Mouse (Mus musculus) stomach, embryonic 14.5 days (tissue): ENCODE data around the gene Tcap. TPM values are rescaled to one million over a fixed set of nuclear protein-coding genes. Genes with fewer than 3 reads are reported as not detected.

ENCODE experiments used
- ATAC-seq: fragments of 200-750 bp; cut with Nextera tagmentation; 2 replicates; pipeline ENCODE4 v1.8.0; 2017; ENCODE audit warnings: low read depth, moderate TSS enrichment; ENCODE audit not compliant: insufficient number of reproducible peaks, insufficient read depth, low FRiP score
- H3K27ac ChIP-seq: fragments of 300-500 bp; sonication (generic); 2 replicates; pipeline ENCODE4 v1.5.1; 2014; ENCODE audit warnings: mild to moderate bottlenecking, low read length, moderate library complexity, mixed read lengths
- H3K27me3 ChIP-seq: fragments of 300-500 bp; sonication (generic); 2 replicates; pipeline ENCODE4 v1.6.1; 2014; ENCODE audit warnings: low read length, control low read depth, mixed read lengths; ENCODE audit not compliant: control insufficient read depth, insufficient read depth
- H3K36me3 ChIP-seq: fragments of 300-500 bp; sonication (generic); 2 replicates; pipeline ENCODE4 v1.6.1; 2014; ENCODE audit warnings: mild to moderate bottlenecking, control low read depth, low read length, moderate library complexity, mixed read lengths; ENCODE audit not compliant: control insufficient read depth, insufficient read depth
- H3K4me1 ChIP-seq: fragments of 300-500 bp; sonication (generic); 2 replicates; pipeline ENCODE4 v1.6.1; 2014; ENCODE audit warnings: low read length, control low read depth, mixed read lengths; ENCODE audit not compliant: control insufficient read depth, insufficient read depth
- H3K4me2 ChIP-seq: fragments of 300-500 bp; sonication (generic); replicated peaks from 2 replicates; pipeline ENCODE4 v1.6.1; 2014; ENCODE audit warnings: low read depth, low read length, control low read depth
- H3K4me3 ChIP-seq: fragments of 300-500 bp; sonication (generic); 2 replicates; pipeline ENCODE4 v1.5.1; 2014; ENCODE audit warnings: low read depth, low read length, control low read depth
- H3K9ac ChIP-seq: fragments of 300-500 bp; sonication (generic); replicated peaks from 2 replicates; pipeline ENCODE4 v1.6.1; 2014; ENCODE audit warnings: low read depth, mild to moderate bottlenecking, control low read depth, low read length, moderate library complexity, mixed read lengths
- H3K9me3 ChIP-seq: fragments of 300-500 bp; sonication (generic); 2 replicates; pipeline ENCODE4 v1.6.1; 2016; ENCODE audit warnings: low read depth, low read length, control low read depth; ENCODE audit not compliant: control insufficient read depth
- WGBS: fragments of 180-500 bp; shearing (Covaris S2); extraction: QIAGEN DNeasy Blood & Tissue Kit; methylation state at CpG from one replicate; pipeline ENCODE4 v1.1.7; 2014; 5-methylcytosine and 5-hydroxymethylcytosine counted together
- polyA plus RNA-seq: library from polyadenylated mRNA; unstranded; fragments of >200 nt; fragmentation: Nextera tagmentation; extraction: Ambion mirVana; gene quantifications from 2 replicates; pipeline ENCODE4 v1.2.1, GENCODE M21; 2014

Gene Tcap
- 0.27 and 0.36 TPM in 2 replicates for polyA plus RNA-seq

DNA sequence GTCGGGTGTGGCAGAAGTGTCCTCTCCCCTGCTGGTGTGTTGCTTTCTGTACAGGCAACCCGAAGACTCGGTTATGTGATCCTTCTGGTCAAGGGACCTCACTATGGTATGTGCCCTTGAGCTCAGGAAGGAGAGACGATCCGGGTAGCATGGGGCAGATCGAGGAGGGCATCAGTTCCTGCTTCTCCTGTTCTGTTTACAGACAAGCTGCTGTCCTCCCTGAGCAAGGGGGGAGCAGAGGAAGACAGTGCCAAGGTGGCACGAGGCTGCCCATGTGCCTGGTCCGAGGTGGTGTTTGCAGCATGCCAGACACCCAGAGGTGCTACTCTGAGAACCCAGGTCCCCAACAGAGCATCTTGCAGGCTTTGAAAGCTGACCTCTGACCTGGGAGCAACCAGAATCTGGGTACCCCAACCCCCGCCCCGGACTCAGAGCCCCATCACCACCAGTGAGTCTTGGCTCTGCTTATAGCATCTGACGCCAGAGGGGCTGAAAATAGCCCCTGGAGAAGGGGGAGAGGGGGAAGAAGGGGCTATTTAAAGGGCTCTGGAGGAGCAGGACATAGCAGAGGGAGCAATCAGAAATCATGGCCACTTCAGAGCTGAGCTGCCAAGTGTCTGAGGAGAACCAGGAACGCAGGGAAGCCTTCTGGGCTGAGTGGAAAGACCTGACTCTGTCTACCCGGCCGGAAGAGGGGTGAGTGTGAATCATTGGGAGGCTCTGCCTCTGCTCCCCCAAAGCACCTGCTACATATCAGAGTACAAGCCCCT, at the start of gene Tcap:
Tcap (plus strand) TSS at position 551 of the 770 bp plus-strand sequence.
- peaks cover 23% of the 10 kb centered on the region for H3K36me3 ChIP-seq
- peaks cover 9% of the 10 kb centered on the region; the same call in 1 of the 2 replicates for H3K27me3 ChIP-seq
- no peak within 1 kb of the TSS for H3K4me2 ChIP-seq
- H3K4me3 ChIP-seq = no peak within 1 kb of the TSS
- no peak within 1 kb of the TSS for H3K9ac ChIP-seq
- H3K27ac ChIP-seq = no peak within 1 kb of the TSS
- 62% methylated on average over 14 of the region's 14 CpGs for WGBS
- no peaks in the 10 kb centered on the region for H3K9me3 ChIP-seq
- no peak for ATAC-seq
- no peaks in the 10 kb centered on the region for H3K4me1 ChIP-seq

DNA sequence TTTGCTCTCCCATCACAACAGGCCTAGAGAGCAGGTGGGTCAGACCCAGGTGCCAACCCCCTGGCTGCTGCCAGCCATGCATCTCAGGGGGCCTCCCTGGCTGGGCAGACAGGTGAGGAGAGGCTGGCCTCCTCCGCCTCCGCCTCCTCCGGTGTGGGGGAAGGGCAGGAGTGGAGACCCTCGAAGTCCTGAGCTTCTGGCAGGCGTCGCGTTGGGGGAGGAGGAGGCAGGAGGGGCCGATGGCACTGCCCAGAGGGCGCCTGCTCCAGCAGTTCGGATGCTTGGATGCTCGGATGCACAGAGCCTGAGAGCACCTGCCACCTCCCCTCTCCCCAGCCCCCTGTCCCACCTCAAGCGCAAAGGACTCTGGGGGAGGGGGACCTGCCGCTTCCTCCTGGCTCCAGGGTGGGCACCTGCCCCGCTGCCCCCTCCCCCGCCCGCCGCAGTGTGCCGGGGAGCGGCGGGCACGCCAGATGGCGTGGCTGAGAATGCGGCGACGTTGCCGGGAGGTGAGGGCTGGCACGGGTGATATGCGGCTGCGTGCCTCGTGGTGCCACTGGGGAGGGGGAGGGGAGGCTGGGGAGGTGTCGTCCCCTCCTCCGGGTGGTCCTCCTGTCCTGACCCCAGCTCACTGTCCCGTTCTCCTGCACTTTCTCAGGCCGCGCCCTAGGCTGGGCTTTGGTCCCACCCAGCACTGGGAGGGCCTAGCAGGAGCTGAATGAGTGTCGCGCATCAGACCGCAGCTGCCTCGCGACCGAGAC, 49.5 kb upstream of the Tcap start:
- no peak for ATAC-seq
- Histone ChIP-seq H3K36me3 (no peaks in the 10 kb centered on the region), H3K4me1 (peaks cover 5% of the 10 kb centered on the region), H3K9me3 (no peaks in the 10 kb centered on the region), H3K27ac (no peak overlapping the region), H3K4me2 (peak overlapping the region; percentile 28), H3K4me3 (no peak overlapping the region), H3K27me3 (peaks cover 96% of the 10 kb centered on the region), H3K9ac (no peak overlapping the region)
- whole genome bisulfite sequencing = 2% methylated on average over 39 of the region's 41 CpGs

DNA sequence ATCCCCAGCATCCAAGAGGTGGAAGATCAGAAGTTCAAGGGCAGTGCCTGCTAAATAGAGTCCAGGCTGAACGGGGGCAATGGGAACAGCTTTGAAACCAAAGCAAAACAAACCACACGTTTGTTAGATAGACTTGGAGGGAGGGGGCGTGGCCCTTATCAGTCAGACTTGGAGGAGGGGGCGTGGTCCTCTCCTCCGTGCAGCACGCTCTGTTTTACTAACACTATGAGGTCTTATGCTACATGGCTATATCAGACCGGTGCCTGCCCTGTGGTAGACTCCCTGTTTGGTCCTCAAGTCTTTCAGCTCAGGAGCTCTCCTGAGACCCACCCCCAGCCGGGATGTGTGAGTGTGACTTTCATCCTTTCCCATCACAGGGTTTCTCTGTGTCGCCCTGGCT, 48.4 kb upstream of the Tcap start:
- Histone ChIP-seq H3K27ac (no peak overlapping the region), H3K36me3 (no peaks in the 10 kb centered on the region), H3K9ac (no peak overlapping the region), H3K9me3 (no peaks in the 10 kb centered on the region), H3K4me3 (no peak overlapping the region), H3K4me1 (peaks cover 5% of the 10 kb centered on the region), H3K27me3 (peaks cover 96% of the 10 kb centered on the region), H3K4me2 (no peak overlapping the region)
- 7% methylated on average over 9 of the region's 9 CpGs for WGBS
- no peak for ATAC-seq

DNA sequence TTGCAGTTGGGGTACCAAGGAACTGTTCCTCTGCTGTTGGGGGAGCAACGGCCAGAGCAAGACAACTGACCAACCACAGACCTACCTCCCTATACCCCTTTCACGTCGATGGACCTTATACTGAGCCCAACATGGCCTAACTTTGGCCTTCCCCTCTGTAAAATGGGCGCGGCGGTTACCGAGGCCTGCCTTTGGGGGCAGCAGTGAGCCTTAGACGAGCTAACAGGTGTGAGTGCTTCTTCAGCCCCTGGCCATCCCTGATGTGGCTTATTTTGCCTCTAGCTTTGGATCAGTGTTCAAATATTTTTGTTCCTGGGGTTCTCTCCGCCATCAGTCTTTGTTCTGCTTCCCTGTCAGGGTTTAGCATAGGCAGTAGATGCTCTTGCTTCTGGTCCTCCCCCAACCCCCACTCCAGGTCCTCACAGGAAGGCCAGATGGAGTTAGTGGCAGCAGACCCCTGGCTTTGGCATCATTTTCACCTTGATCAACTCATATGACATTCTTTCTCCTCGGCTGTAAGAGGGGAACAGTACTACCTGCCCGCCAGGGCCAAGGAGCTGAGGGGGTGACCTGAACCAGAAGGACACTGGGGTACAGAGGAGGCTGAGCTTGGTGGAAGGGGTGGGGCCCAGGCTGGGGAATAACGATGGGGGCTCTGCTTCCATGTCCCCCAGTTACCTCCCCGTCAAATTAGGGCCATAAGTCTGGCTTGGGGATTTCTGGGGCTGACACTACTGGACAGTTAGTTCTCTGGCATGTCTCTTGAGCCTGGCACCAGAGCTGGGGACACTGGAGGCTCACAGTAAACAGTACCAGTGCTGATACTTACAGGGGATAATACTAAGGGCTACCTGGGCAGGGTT, 47.1 kb upstream of the Tcap start:
- no peak for ATAC-seq
- no peaks in the 10 kb centered on the region for H3K9me3 ChIP-seq
- 22% methylated on average over 13 of the region's 13 CpGs for whole genome bisulfite sequencing
- H3K9ac ChIP-seq = no peak overlapping the region
- peaks cover 89% of the 10 kb centered on the region for H3K27me3 ChIP-seq
- no peak overlapping the region for H3K4me2 ChIP-seq
- H3K4me3 ChIP-seq = no peak overlapping the region
- H3K4me1 ChIP-seq = peaks cover 5% of the 10 kb centered on the region
- no peak overlapping the region for H3K27ac ChIP-seq
- no peaks in the 10 kb centered on the region for H3K36me3 ChIP-seq

DNA sequence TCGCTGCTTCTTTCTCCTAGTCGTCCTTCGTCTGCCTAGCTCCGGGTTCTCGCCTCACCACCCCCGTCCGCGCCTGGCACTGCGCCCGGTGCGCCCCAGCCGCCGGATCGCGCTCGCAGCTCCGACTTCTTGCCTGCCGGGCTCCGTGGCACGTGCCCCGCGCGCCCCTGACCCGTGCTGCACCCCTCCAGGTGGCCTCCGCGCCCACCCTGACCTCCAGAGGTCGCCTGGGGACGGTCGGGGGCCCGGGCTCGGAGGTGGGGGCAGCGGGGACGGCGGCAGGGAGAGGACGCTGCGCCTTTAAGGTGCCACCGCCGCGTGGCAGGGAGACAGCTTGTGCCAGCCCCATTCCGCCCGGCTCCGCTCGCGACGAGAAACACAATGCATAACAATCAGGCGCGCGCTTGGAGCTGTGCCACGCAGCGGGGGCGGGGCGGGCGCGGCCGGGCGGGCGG, 45.1 kb upstream of the Tcap start:
- H3K4me3 ChIP-seq = peak overlapping the region; percentile 47
- H3K27me3 ChIP-seq = peaks cover 74% of the 10 kb centered on the region
- H3K9ac ChIP-seq = 0 out of 2 replicates have a peak overlapping the region, but pooled peaks have one; percentile 6
- peaks cover 10% of the 10 kb centered on the region for H3K4me1 ChIP-seq
- under 1% methylated on average over 55 of the region's 57 CpGs for WGBS
- H3K9me3 ChIP-seq = no peaks in the 10 kb centered on the region
- no peak for ATAC-seq
- no peak overlapping the region for H3K27ac ChIP-seq
- no peaks in the 10 kb centered on the region for H3K36me3 ChIP-seq
- H3K4me2 ChIP-seq = peak overlapping the region; percentile 98

DNA sequence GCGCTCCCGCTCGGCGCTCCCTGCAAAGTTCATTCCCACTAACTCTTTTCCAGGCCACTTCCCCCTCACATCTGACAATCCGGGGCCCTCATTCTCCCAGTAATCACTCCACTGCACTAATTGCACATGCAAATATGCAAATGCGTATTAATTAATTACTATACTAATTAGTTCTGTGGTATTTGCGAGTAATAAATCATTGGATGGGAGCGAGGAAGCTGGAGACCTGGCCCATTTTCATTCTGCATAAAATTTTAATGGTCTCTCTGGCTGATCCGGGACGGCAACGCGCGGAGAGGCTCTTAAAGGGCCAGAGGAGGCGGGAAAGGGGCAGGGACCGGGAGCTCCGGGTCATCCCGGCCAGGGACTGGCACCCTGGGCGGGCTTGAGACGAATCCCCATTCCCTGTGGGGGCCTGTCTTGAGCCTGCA, 44.5 kb upstream of the Tcap start:
- peaks cover 10% of the 10 kb centered on the region for H3K4me1 ChIP-seq
- H3K9me3 ChIP-seq = no peaks in the 10 kb centered on the region
- ATAC-seq = no peak
- no peak overlapping the region for H3K27ac ChIP-seq
- H3K36me3 ChIP-seq = no peaks in the 10 kb centered on the region
- H3K9ac ChIP-seq = no peak overlapping the region
- 1% methylated on average over 19 of the region's 19 CpGs for WGBS
- peak overlapping the region; percentile 47 for H3K4me3 ChIP-seq
- peak overlapping the region; percentile 98 for H3K4me2 ChIP-seq
- peaks cover 69% of the 10 kb centered on the region for H3K27me3 ChIP-seq

DNA sequence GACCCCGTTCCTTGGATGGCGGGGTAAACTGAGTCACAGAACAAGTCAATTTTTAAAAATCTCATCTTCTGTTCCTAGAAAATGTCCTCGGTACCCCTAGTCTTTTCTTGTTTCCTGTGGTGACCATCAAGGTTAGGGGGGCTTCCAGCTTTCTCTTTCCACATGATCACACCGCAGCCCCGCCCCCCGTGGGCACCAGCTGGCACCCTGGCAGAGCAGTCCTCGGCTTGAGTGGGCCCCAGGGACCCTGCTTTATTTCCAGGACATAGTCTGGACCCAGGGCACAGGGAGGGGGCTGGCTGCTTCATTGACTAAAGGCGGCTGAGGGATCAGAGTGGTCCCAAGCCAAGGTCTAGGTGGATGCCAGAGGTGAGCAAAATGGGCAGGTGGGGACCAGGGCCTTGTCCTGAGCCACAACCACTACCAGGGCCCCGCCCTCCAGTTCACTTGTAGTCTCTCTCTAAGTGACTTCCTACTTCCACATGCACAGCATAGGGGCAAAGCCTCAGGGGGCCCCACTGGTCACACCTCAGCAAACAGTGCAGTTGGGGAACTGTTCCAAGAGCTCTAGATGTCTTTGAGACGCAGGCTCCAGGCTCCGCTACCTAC, 43.8 kb upstream of the Tcap start:
- no peak for ATAC-seq
- 12% methylated on average over 11 of the region's 11 CpGs for WGBS
- H3K27me3 ChIP-seq = peaks cover 62% of the 10 kb centered on the region
- H3K27ac ChIP-seq = no peak overlapping the region
- H3K4me2 ChIP-seq = peak overlapping the region; percentile 98
- no peak overlapping the region for H3K9ac ChIP-seq
- H3K9me3 ChIP-seq = no peaks in the 10 kb centered on the region
- H3K36me3 ChIP-seq = no peaks in the 10 kb centered on the region
- peak overlapping the region; percentile 47; the same call in 1 of the 2 replicates for H3K4me3 ChIP-seq
- H3K4me1 ChIP-seq = peaks cover 10% of the 10 kb centered on the region
